Mouse (Mus musculus) adrenal gland, adult 8-10 months (tissue): ENCODE measurements around the gene Sgsm2. TPM values are rescaled to one million over a fixed set of nuclear protein-coding genes. Genes with fewer than 3 reads are reported as not detected.
A peak's percentile ranks its signal among the peaks of the same experiment; 100 is the strongest.

Experiments used
- DNase-seq: peaks from one replicate; pipeline ENCODE4 v3.0.0; 2022
- total RNA-seq, 4 experiments: library from RNA; stranded (reverse); gene quantifications; 2 replicates each; pipeline ENCODE4 v1.2.4; 2022

The Sgsm2 gene
- total RNA-seq = 10 to 100 TPM; 29.2 to 30.5 (median 30.0) TPM

- DNase-seq = peak; percentile 64
Observed at GRCm38 (mm10) chr11:74896901-74897677, at the start of gene Sgsm2. Gene Sgsm2, minus strand, starts transcription at chr11:74897060.

- DNase-seq = no peak
Observed at GRCm38 (mm10) chr11:74946348-74946747, 49.5 kb upstream of the Sgsm2 start.

DNA sequence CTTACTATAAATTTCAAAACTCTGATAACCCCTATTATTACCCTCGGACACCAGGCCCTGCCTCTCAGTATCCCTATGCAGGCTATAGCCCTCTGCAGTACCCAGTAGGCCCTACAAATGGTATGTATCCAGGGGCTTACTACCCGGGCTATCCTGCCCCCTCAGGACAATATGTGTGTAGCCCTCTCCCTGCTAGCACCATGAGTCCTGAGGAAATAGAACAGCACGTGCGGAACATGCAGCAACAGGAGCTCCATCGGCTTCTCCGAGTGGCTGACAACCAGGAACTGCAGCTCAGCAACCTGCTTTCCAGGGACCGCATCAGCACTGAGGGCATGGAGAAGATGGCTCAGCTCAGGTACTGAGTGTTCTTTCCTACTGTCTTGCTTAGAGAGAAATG lies 33.5 kb upstream of the Sgsm2 start:
- no peak for DNase-seq

GRCm38 (mm10) chr11:74929111-74929510 lies 32.3 kb upstream of the Sgsm2 start:
- no peak for DNase-seq

- DNase-seq = no peak
Observed at GRCm38 (mm10) chr11:74927236-74927725, 30.4 kb upstream of the Sgsm2 start.

GRCm38 (mm10) chr11:74926388-74927005 lies 29.6 kb upstream of the Sgsm2 start:
- peak; percentile 31 for DNase-seq

DNA sequence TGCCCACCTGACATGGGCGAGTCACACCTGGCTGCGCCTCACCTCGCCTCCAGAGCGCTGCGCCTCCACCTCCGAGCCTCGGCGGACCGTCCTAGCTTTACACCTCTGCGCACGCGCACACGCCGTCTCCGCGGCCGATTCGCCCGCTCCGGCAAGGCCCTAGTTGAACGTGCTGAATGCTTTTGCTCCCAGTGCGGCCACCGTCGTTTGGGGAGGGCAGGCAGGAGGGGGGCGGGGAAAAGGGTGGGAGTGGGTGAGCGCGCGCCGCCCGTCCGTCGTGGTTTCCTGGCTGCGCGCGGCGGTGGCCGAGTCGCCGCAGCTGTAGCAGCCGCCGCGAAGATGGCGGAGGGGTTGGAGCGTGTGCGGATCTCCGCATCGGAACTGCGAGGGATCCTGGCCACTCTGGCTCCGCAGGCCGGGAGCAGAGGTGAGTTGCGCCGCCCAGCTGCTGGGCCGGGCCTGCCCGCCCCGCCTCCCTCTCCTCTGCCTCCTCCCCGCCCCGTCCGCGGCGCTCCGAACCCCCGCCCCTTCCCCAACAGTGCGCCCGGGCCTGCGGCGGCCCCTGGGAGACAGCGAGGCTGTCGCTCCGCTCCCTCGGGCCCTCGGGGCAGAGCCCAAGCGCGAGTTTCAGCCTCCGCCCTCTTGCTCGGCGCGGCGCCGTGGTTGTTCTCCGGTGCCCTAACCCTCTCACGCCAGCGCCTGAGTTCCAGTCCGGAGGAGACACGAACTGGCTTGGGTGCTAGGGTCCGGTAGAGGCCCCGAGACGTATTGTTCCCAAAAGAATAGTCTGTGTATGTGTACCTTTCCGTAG lies 28.9 kb upstream of the Sgsm2 start, which contains the start of the genes Smg6 and Srr:
Gene Smg6, plus strand, starts transcription at position 247 of the 811 bp plus-strand sequence.
Gene Srr, minus strand, starts transcription at position 372 of the 811 bp plus-strand sequence.
- DNase-seq = peak; percentile 89

DNA sequence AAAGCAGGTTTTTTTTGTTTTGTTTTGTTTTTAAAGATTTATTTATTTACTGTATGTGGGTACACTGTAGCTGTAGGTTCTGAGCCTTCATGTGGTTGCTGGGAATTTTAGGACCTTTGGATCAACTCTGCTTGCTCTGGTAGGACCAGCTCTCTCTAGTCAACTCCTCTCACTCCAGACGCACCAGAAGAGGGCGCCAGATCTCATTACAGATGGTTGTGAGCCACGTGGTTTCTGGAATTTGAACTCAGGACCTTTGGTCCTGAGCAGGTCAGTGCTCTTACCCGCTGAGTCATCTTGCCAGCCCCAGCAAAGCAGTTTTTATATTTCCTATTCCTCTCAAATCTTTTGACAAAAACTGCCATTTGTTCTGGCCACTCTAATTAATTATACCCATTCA lies 27.3 kb upstream of the Sgsm2 start:
- DNase-seq = no peak

DNA sequence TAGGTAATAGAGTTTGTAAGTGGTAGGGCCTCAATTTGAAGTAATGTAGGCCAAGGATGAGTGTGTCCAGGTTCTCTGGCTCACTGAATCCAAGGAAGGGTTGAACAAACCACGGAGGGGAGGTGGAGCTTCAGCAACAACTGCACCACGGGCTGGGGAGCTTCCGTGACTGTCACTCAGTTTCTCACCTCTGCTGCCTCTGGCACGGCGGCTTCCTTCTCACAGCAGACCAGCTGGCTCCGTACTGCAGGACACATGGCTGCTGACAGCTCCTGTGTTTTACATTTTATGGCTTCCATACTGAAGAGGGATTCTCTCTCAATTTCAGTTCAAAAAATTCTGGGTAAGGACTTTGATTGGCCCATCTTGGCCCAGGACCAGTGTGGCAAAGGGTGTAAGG lies 22.4 kb upstream of the Sgsm2 start:
- DNase-seq = no peak

GRCm38 (mm10) chr11:74912492-74912891 lies 15.6 kb upstream of the Sgsm2 start:
- DNase-seq = no peak

DNA sequence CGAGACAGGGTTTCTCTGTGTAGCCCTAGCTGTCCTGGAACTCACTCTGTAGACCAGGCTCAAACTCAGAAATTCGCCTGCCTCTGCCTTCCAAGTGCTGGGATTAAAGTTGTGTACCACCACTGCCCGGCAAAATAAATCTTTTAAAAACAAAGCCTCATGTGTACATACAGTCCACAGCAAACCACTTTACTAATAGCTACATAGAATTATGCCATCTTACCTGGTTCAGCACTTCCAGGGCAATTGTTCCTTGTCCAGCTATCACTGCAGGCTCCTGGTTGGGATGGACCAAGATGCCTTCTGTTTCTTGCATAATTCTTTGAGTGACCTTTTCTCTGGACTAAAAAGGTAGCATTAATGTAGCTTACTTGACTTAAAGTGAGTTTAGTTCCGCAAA lies 13.1 kb upstream of the Sgsm2 start:
- no peak for DNase-seq

GRCm38 (mm10) chr11:74908618-74909399 lies 11.9 kb upstream of the Sgsm2 start:
- DNase-seq = no peak

DNA sequence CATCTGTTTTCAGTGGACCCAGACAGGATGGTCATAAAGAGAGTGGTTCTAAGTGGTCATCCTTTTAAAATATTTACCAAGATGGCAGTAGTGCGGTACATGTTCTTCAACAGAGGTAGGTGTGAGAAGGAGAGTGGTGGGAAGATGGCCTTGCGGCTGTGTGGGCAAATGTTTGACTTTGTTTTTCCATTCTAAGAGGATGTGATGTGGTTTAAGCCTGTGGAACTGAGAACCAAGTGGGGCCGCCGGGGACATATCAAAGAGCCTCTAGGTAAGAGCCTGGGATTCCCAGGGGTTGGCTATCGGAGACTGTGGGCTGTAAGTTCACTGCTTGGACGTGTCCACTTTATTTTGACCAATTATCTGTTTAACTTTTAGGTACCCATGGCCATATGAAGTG lies 11.0 kb upstream of the Sgsm2 start:
- no peak for DNase-seq

DNA sequence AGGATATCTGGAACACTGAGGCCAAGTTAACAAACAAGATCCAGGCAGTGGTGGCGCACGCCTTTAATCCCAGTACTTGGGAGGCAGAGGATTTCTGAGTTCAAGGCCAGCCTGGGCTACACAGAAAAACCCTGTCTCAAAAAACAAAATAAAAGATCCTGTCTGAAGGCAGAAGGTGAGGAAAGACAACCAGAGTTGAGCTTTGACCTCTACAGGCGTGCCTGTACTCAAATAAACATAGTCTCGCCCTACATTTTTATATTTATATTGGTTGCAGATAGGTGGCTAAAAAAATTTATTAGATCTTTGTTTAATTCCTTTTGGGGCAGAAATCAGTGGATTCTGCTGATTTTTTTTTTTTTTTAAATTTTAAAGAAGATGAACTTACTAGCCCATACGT lies 5.6 kb upstream of the Sgsm2 start:
- DNase-seq = no peak

GRCm38 (mm10) chr11:74901555-74901954 lies 4.7 kb upstream of the Sgsm2 start:
- DNase-seq = no peak

DNA sequence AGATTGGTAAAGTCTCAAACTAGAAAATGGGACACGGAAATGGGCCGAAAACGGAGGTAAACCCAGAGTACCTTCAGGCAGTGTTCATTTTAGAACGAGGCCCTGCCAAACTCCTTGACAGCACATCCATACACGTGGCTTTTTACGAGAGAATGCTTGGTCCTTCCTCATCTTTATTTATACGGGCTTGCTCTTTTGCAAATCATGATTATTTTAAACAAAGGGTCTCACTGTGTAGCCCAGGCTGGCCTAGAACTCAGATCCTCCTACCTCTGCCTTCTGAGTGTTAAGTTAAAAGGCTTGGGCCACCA lies 1.6 kb upstream of the Sgsm2 start:
- no peak for DNase-seq

DNA sequence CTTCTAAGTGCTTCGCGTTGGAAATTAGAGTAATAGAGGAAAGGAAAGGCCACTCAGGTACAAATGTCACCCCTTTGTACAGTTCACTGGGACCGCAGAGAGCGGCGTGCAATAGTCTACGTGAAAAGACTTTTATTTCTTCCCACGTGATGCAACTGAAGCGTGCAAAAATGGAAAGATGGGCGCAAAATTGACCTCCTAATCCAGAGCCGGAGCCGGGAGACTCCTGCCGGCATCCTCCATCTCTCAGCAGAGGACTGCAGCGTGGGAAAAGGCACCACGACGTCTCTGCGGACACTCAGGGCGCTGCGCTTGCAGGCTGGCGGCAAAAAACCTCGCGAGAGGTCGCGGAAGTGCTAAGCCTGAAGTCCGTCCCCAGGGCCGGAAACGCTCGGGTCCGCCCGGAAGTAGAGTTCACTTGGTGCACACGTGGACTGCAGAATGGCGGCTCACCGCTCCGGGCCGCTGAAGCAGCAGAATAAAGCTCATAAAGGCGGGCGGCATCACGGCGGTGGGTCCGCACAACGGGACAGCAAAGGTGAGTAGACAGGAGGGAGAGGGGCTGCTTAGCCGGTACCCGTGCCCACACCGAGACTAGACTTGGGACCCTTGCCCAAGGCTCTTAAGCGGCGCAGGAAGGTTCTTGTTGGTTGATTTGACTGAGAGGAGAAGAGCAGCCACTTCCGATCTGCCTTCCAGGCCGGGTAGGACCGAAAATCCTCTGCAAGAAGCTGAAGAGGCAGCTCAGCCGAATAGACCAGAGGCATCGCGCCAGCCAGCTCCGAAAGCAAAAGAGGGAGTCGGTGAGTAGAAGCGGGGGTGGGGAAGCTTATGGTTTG lies 1.0 kb upstream of the Sgsm2 start, which contains the start of gene Tsr1:
Gene Tsr1, plus strand, starts transcription at position 394 of the 839 bp plus-strand sequence.
- peak; percentile 87 for DNase-seq

GRCm38 (mm10) chr11:74895980-74896900 lies 620 bp downstream of the Sgsm2 start:
- peak; percentile 79 for DNase-seq

DNA sequence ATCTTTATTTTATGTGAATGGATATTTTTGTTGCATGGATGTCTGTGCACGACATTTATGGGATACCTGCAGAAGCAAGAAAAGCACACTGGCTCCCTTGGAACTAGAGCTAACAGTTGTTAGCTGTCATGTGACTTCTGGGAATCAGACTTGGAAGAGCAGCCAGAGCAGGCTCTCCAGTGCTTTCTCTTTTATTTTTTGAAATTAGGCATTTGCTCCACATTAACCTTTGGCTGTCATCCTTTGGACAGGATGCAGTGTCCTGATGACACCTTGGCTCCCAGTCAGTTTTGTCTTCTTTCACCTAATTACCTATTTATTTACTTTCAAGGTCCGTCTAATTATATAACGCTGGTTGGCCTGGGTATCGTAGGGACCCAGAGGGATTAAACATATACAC lies 2.2 kb downstream of the Sgsm2 start:
- DNase-seq = no peak

GRCm38 (mm10) chr11:74883098-74883497 lies 13.8 kb downstream of the Sgsm2 start:
- DNase-seq = no peak
